Mouse (Mus musculus) cerebellum, adult 2 months (tissue): ENCODE results near the gene Ifi47. TPM values are rescaled to one million over a fixed set of nuclear protein-coding genes. Genes with fewer than 3 reads are reported as not detected.

Experiments used
- DNase-seq, 2 experiments: peaks; one replicate each; pipeline ENCODE4 v3.0.0; 2021
- H3K27ac ChIP-seq: fragments of 200-500 bp; 2 replicates; pipeline ENCODE4 v1.5.1; 2012; ENCODE audit warnings: low read length, control low read depth, inconsistent platforms; ENCODE audit not compliant: insufficient read depth
- H3K27me3 ChIP-seq: fragments of 200-500 bp; 2 replicates; pipeline ENCODE4 v1.6.1; 2012; ENCODE audit warnings: inconsistent platforms, mild to moderate bottlenecking, low read length, moderate library complexity; ENCODE audit not compliant: control insufficient read depth, insufficient read depth
- H3K4me1 ChIP-seq: fragments of 200-500 bp; 2 replicates; pipeline ENCODE4 v1.6.1; 2011; ENCODE audit warnings: low read length; ENCODE audit not compliant: control insufficient read depth, insufficient read depth
- H3K4me3 ChIP-seq: fragments of 200-500 bp; replicated peaks from 2 replicates; pipeline ENCODE3; 2011; ENCODE audit warnings: mild to moderate bottlenecking, low read depth, low read length, control low read depth; ENCODE audit not compliant: insufficient read depth
- CTCF ChIP-seq: fragments of 200-500 bp; IDR thresholded peaks from 2 replicates; pipeline ENCODE4 v1.5.1; 2011; ENCODE audit warnings: low read depth, mild to moderate bottlenecking, control low read depth, low read length, moderate library complexity, borderline replicate concordance; ENCODE audit not compliant: insufficient read depth
- POLR2A ChIP-seq: fragments of 200-500 bp; IDR thresholded peaks from 2 replicates; pipeline ENCODE4 v1.6.1; 2011; ENCODE audit warnings: low read length, control low read depth, borderline replicate concordance; ENCODE audit not compliant: insufficient read depth
- WGBS: fragments of 180-500 bp; shearing (Covaris S2); methylation state at CpG from one replicate; pipeline ENCODE4 v1.1.7; 2018; 5-methylcytosine and 5-hydroxymethylcytosine counted together
- polyA plus RNA-seq: library from polyadenylated mRNA; depleted of rRNA; stranded (reverse); fragments of >200 nt; gene quantifications from 2 replicates; pipeline ENCODE4 v1.2.3, GENCODE M21; 2012

The Ifi47 gene
- polyA plus RNA-seq, 1 experiment = 1.6 TPM

- H3K4me3 ChIP-seq = no peak overlapping the region
- DNase-seq = no peak
- H3K27ac ChIP-seq = no peak overlapping the region
- TF ChIP-seq CTCF (no peak), POLR2A (no peak)
- 78% methylated on average over 6 of the region's 6 CpGs for WGBS
- no peaks in the 10 kb centered on the region for H3K27me3 ChIP-seq
- no peaks in the 10 kb centered on the region for H3K4me1 ChIP-seq
Observed at GRCm38 (mm10) chr11:49086858-49087361, 10.5 kb downstream of the Ifi47 start.

GRCm38 (mm10) chr11:49087830-49088616 is 11.6 kb downstream of the Ifi47 start:
- no peaks in the 10 kb centered on the region for H3K4me1 ChIP-seq
- H3K27ac ChIP-seq = no peak overlapping the region
- TF ChIP-seq CTCF = no peak
- no peak for TF ChIP-seq POLR2A
- 32% methylated on average over 22 of the region's 22 CpGs for WGBS
- no peak overlapping the region for H3K4me3 ChIP-seq
- no peak for DNase-seq
- no peaks in the 10 kb centered on the region for H3K27me3 ChIP-seq

GRCm38 (mm10) chr11:49088990-49089652 is 12.7 kb downstream of the Ifi47 start:
- TF ChIP-seq CTCF (no peak), POLR2A (no peak)
- H3K4me3 ChIP-seq = no peak overlapping the region
- 96% methylated on average over 5 of the region's 5 CpGs for WGBS
- no peaks in the 10 kb centered on the region for H3K4me1 ChIP-seq
- H3K27me3 ChIP-seq = no peaks in the 10 kb centered on the region
- no peak overlapping the region for H3K27ac ChIP-seq
- no peak for DNase-seq

GRCm38 (mm10) chr11:49089735-49090507 is 13.5 kb downstream of the Ifi47 start:
- no peak overlapping the region for H3K4me3 ChIP-seq
- H3K27ac ChIP-seq = no peak overlapping the region
- DNase-seq = no peak
- TF ChIP-seq POLR2A = no peak
- TF ChIP-seq CTCF = no peak
- H3K27me3 ChIP-seq = no peaks in the 10 kb centered on the region
- H3K4me1 ChIP-seq = no peaks in the 10 kb centered on the region
- WGBS = 80% methylated on average over 3 of the region's 3 CpGs

- no peaks in the 10 kb centered on the region for H3K27me3 ChIP-seq
- no peak overlapping the region for H3K27ac ChIP-seq
- H3K4me3 ChIP-seq = no peak overlapping the region
- no peak for TF ChIP-seq CTCF
- no peak for TF ChIP-seq POLR2A
- H3K4me1 ChIP-seq = no peaks in the 10 kb centered on the region
- DNase-seq = no peak
- 87% methylated on average over 5 of the region's 5 CpGs for whole genome bisulfite sequencing
Observed at GRCm38 (mm10) chr11:49090551-49090950, 14.2 kb downstream of the Ifi47 start.

GRCm38 (mm10) chr11:49091171-49091570 is 14.8 kb downstream of the Ifi47 start:
- no peak overlapping the region for H3K27ac ChIP-seq
- TF ChIP-seq CTCF = no peak
- TF ChIP-seq POLR2A = no peak
- no peak for DNase-seq
- 81% methylated on average over 4 of the region's 4 CpGs for WGBS
- no peak overlapping the region for H3K4me3 ChIP-seq
- H3K27me3 ChIP-seq = no peaks in the 10 kb centered on the region
- H3K4me1 ChIP-seq = no peaks in the 10 kb centered on the region

GRCm38 (mm10) chr11:49092053-49092586 is 15.7 kb downstream of the Ifi47 start:
- no peaks in the 10 kb centered on the region for H3K27me3 ChIP-seq
- 100% methylated on average over 1 of the region's 1 CpGs for WGBS
- H3K27ac ChIP-seq = no peak overlapping the region
- TF ChIP-seq POLR2A (no peak), CTCF (no peak)
- DNase-seq = no peak
- no peak overlapping the region for H3K4me3 ChIP-seq
- H3K4me1 ChIP-seq = no peaks in the 10 kb centered on the region
